Mouse (Mus musculus): ENCODE measurements around the gene Izumo1. TPM values are rescaled to one million over a fixed set of nuclear protein-coding genes. Genes with fewer than 3 reads are reported as not detected.
"Not testable (repeated sequence)": the region's sequence is repeated elsewhere in the genome, so short reads cannot be mapped to it uniquely, and the experiment has no call there.

Gene Izumo1
- total RNA-seq, 2 experiments from 2014 or later: 0.20 TPM; not detected in 1

- TF ChIP-seq CTCF (IDR thresholded peaks at IDR 0.05): no peak
- no peak for DNase-seq
- Histone ChIP-seq H3K27ac (no peak overlapping the region), H3K4me3 (peak overlapping the region; percentile 2; the same call in 1 of the 2 replicates)
- intact Hi-C loops (cut with DNase I): no loop called here
Measured at GRCm38 (mm10) chr7:45654424-45655047, 32.9 kb downstream of the Izumo1 start.

- intact Hi-C loops (cut with DNase I): no loop called here
- DNase-seq: no peak
- no peak for TF ChIP-seq CTCF (IDR thresholded peaks at IDR 0.05)
- no peak overlapping the region for H3K4me3 ChIP-seq
- H3K27ac ChIP-seq: no peak overlapping the region
Measured at GRCm38 (mm10) chr7:45660746-45661478, 39.3 kb downstream of the Izumo1 start.

- DNase-seq; intact Hi-C loops (cut with DNase I); H3K4me3 ChIP-seq; H3K27ac ChIP-seq: not testable (repeated sequence)
Measured at GRCm38 (mm10) chr7:45661702-45662101, 40.1 kb downstream of the Izumo1 start.

- intact Hi-C loops (cut with DNase I): no loop called here
- TF ChIP-seq CTCF (IDR thresholded peaks at IDR 0.05): no peak
- DNase-seq: peak; percentile 11
- H3K4me3 ChIP-seq: no peak overlapping the region
- no peak overlapping the region for H3K27ac ChIP-seq
Measured at GRCm38 (mm10) chr7:45665303-45666138, 43.9 kb downstream of the Izumo1 start.

- DNase-seq: peak; percentile 8
- no peak within 1 kb of the TSS for H3K4me3 ChIP-seq
- TF ChIP-seq CTCF (IDR thresholded peaks at IDR 0.05): no peak
- intact Hi-C loops (cut with DNase I): no loop called here
- no peak within 1 kb of the TSS for H3K27ac ChIP-seq
Measured at GRCm38 (mm10) chr7:45666161-45666560, 44.5 kb downstream of the Izumo1 start, which contains the start of gene Fut2. Gene Fut2 (minus strand): TSS chr7:45666394.

GRCm38 (mm10) chr7:45667761-45668160 is 46.1 kb downstream of the Izumo1 start:
- Histone ChIP-seq H3K27ac (no peak overlapping the region), H3K4me3 (no peak overlapping the region)
- peak; percentile 25 for DNase-seq
- intact Hi-C loops (cut with DNase I): no loop called here
- no peak for TF ChIP-seq CTCF (IDR thresholded peaks at IDR 0.05)

- no peak overlapping the region for H3K27ac ChIP-seq
- TF ChIP-seq CTCF (IDR thresholded peaks at IDR 0.05): peak; percentile 46
- intact Hi-C loops (cut with DNase I): no loop called here
- no peak overlapping the region for H3K4me3 ChIP-seq
- DNase-seq: peak; percentile 3
Measured at GRCm38 (mm10) chr7:45668921-45669320, 47.3 kb downstream of the Izumo1 start.

- no peak for DNase-seq
- Histone ChIP-seq H3K27ac (no peak overlapping the region), H3K4me3 (no peak overlapping the region)
- intact Hi-C loops (cut with DNase I): no loop called here
- no peak for TF ChIP-seq CTCF (IDR thresholded peaks at IDR 0.05)
Measured at GRCm38 (mm10) chr7:45677627-45678295, 56.1 kb downstream of the Izumo1 start.

Other genes with a start within 250 kb of the Izumo1 start
- gene Snrnp70, start 226.1 kb upstream of the Izumo1 start, total RNA-seq (2021): 10 to 100 TPM; 87.9 to 90.7 TPM
- gene Kcna7, start 216.2 kb upstream of the Izumo1 start, total RNA-seq (2021): 10 to 100 TPM; 68.4 to 95.8 TPM
- gene Ntf5, start 208.1 kb upstream of the Izumo1 start, total RNA-seq (2021): 1 to 10 TPM; 3.6 to 4.9 TPM
- gene Lhb, start 201.0 kb upstream of the Izumo1 start, total RNA-seq (2021): under 1 TPM; 0.51 to 0.73 TPM
- 100 to 1,000 TPM; 279 to 365 TPM for gene Gys1, start 187.0 kb upstream of the Izumo1 start, total RNA-seq (2021)
- 10 to 100 TPM; 18.2 to 28.1 TPM for gene Ruvbl2, start 183.7 kb upstream of the Izumo1 start, total RNA-seq (2021)
- 100 to 1,000 TPM; 122 to 149 TPM for gene Ftl1, start 161.9 kb upstream of the Izumo1 start, total RNA-seq (2021)
- 10 to 100 TPM; 17.6 to 18.4 TPM for gene Bax, start 154.9 kb upstream of the Izumo1 start, total RNA-seq (2021)
- under 1 TPM in 1 of 2 experiments, not detected in 1; 0.39 TPM for gene Tulp2, start 139.9 kb upstream of the Izumo1 start, total RNA-seq (2021)
- gene Gm45808, start 135.0 kb upstream of the Izumo1 start, total RNA-seq (2021): 1 to 10 TPM; 5.5 to 8.4 TPM
- 10 to 100 TPM; 13.1 to 22.9 TPM for gene Dhdh, start 133.0 kb upstream of the Izumo1 start, total RNA-seq (2021)
- 10 to 100 TPM; 55.1 to 61.8 TPM for gene Nucb1, start 111.4 kb upstream of the Izumo1 start, total RNA-seq (2021)
- 10 to 100 TPM; 28.3 to 28.5 TPM for gene Ppp1r15a, start 95.5 kb upstream of the Izumo1 start, total RNA-seq (2021)
- gene Plekha4, start 95.5 kb upstream of the Izumo1 start, total RNA-seq (2021): 1 to 10 TPM; 3.4 to 3.5 TPM
- gene Hsd17b14, start 66.9 kb upstream of the Izumo1 start, total RNA-seq (2021): 1 to 10 TPM; 1.0 to 1.3 TPM
- gene Bcat2, start 51.7 kb upstream of the Izumo1 start, total RNA-seq (2021): 100 to 1,000 TPM in 1 of 2 experiments, 10 to 100 TPM in 1; 91.4 to 106 TPM
- gene Fgf21, start 6.3 kb upstream of the Izumo1 start, total RNA-seq (2021): not detected
- gene Fut1, start 4.5 kb upstream of the Izumo1 start, total RNA-seq (2021): not detected
- gene Rasip1, start 5.7 kb downstream of the Izumo1 start, total RNA-seq (2021): 1 to 10 TPM; 5.7 to 8.0 TPM
- 10 to 100 TPM; 18.7 to 44.9 TPM for gene Mamstr, start 18.2 kb downstream of the Izumo1 start, total RNA-seq (2021)
- gene Fut2, start 44.6 kb downstream of the Izumo1 start, total RNA-seq (2021): under 1 TPM; 0.14 to 0.28 TPM
- gene Ntn5, start 62.2 kb downstream of the Izumo1 start, total RNA-seq (2021): under 1 TPM; 0.20 to 0.50 TPM
- under 1 TPM in 1 of 2 experiments, not detected in 1; 0.25 TPM for gene Sec1, start 72.6 kb downstream of the Izumo1 start, total RNA-seq (2021)
- 10 to 100 TPM in 1 of 2 experiments, 1 to 10 TPM in 1; 7.7 to 16.4 TPM for gene Car11, start 78.0 kb downstream of the Izumo1 start, total RNA-seq (2021)
- 100 to 1,000 TPM in 1 of 2 experiments, 1 to 10 TPM in 1; 8.8 to 105 TPM for gene Dbp, start 83.3 kb downstream of the Izumo1 start, total RNA-seq (2021)
- 100 to 1,000 TPM; 451 to 508 TPM for gene Rpl18, start 93.6 kb downstream of the Izumo1 start, total RNA-seq (2021)
- 10 to 100 TPM; 14.4 to 15.8 TPM for gene Sphk2, start 96.2 kb downstream of the Izumo1 start, total RNA-seq (2021)
- gene Fam83e, start 99.4 kb downstream of the Izumo1 start, total RNA-seq (2021): under 1 TPM; 0.08 to 0.31 TPM
- gene Spaca4, start 104.0 kb downstream of the Izumo1 start, total RNA-seq (2021): not detected
- gene Lmtk3, start 161.9 kb downstream of the Izumo1 start, total RNA-seq (2021): under 1 TPM in 1 of 2 experiments, not detected in 1; 0.06 TPM
- gene Sult2b1, start 162.9 kb downstream of the Izumo1 start, total RNA-seq (2021): not detected
- gene Cyth2, start 192.8 kb downstream of the Izumo1 start, total RNA-seq (2021): 10 to 100 TPM; 29.6 to 33.2 TPM
- under 1 TPM in 1 of 2 experiments, not detected in 1; 0.20 TPM for gene Kcnj14, start 203.0 kb downstream of the Izumo1 start, total RNA-seq (2021)
- 10 to 100 TPM; 14.6 to 16.0 TPM for gene Grwd1, start 209.1 kb downstream of the Izumo1 start, total RNA-seq (2021)

Measured in gastrocnemius, adult 2 months (tissue).